Mouse (Mus musculus) CH12.LX (cell line): ENCODE results near the gene Golga4. TPM values are rescaled to one million over a fixed set of nuclear protein-coding genes. Genes with fewer than 3 reads are reported as not detected.

Experiments
- DNase-seq: peaks from one replicate; pipeline ENCODE4 v3.0.0-alpha.2; 2013; ENCODE audit errors: extremely low read depth
- H3K27ac ChIP-seq: 2 replicates; pipeline ENCODE4 v1.5.1; 2012; ENCODE audit warnings: low read depth, mild to moderate bottlenecking, control low read depth, moderate library complexity; ENCODE audit not compliant: insufficient read depth
- H3K27me3 ChIP-seq: replicated peaks from 2 replicates; pipeline ENCODE3; 2012; ENCODE audit warnings: inconsistent platforms
- H3K36me3 ChIP-seq, 2 experiments: replicated peaks in 1 of 2; 2 replicates each; pipeline versions ENCODE3 to v1.6.1; 2012; ENCODE audit warnings: inconsistent platforms in 1 of 2, low read length in 1 of 2, mild to moderate bottlenecking in 1 of 2, mixed read lengths in 1 of 2, moderate library complexity in 1 of 2; ENCODE audit not compliant: control insufficient read depth in 1 of 2, insufficient read depth in 1 of 2
- H3K4me1 ChIP-seq, 2 experiments: 2 replicates each; pipeline ENCODE4 v1.6.1; 2012; ENCODE audit warnings: inconsistent platforms in 1 of 2, moderate library complexity in 1 of 2; ENCODE audit not compliant: insufficient read depth in 2 of 2, control insufficient read depth in 1 of 2
- H3K4me2 ChIP-seq: 2 replicates; pipeline ENCODE4 v1.6.1; 2012; ENCODE audit warnings: low read depth, mild to moderate bottlenecking, control low read depth; ENCODE audit not compliant: poor library complexity, insufficient read depth, severe bottlenecking
- H3K4me3 ChIP-seq, 3 experiments: fragments of 150-350 bp in 1 of 3; sonication (generic) in 1 of 3; replicated peaks in 1 of 3; 2 replicates each; pipeline versions ENCODE3 to v1.5.1; 2011 to 2012; ENCODE audit warnings: low read depth in 2 of 3, low read length in 2 of 3, mild to moderate bottlenecking in 2 of 3, moderate library complexity in 2 of 3, control low read depth in 1 of 3, improper control_type of control experiment in 1 of 3, inconsistent platforms in 1 of 3, mixed read lengths in 1 of 3; ENCODE audit not compliant: poor library complexity in 1 of 3
- H3K79me2 ChIP-seq: replicated peaks from 2 replicates; pipeline ENCODE4 v1.6.1; 2012; ENCODE audit warnings: mild to moderate bottlenecking, moderate library complexity; ENCODE audit not compliant: control insufficient read depth, poor library complexity, insufficient read depth, severe bottlenecking; ENCODE audit errors: extremely low read depth
- H3K9ac ChIP-seq: 2 replicates; pipeline ENCODE4 v1.6.1; 2012; ENCODE audit warnings: low read depth, mild to moderate bottlenecking, control low read depth, moderate library complexity; ENCODE audit not compliant: insufficient read depth
- H3K9me3 ChIP-seq: replicated peaks from 2 replicates; pipeline ENCODE3; 2012; ENCODE audit warnings: low read length, inconsistent platforms, mixed read lengths
- CHD1 ChIP-seq: IDR thresholded peaks from 2 replicates; pipeline ENCODE4 v1.6.1; 2012; ENCODE audit warnings: low read depth, low read length, improper control_type of control experiment, inconsistent platforms
- CHD2 ChIP-seq: IDR thresholded peaks from 2 replicates; pipeline ENCODE4 v1.6.1; 2011; ENCODE audit warnings: low read length, improper control_type of control experiment
- E2F4 ChIP-seq: IDR thresholded peaks from 2 replicates; pipeline ENCODE4 v1.6.1; 2011; ENCODE audit warnings: low read depth, low read length, improper control_type of control experiment; ENCODE audit not compliant: insufficient replicate concordance
- ELF1 ChIP-seq: IDR thresholded peaks from 2 replicates; pipeline ENCODE4 v1.6.1; 2014; ENCODE audit warnings: low read depth, mild to moderate bottlenecking, inconsistent platforms, low read length, improper control_type of control experiment
- EP300 ChIP-seq: IDR thresholded peaks from 2 replicates; pipeline ENCODE4 v1.6.1; 2011; ENCODE audit warnings: low read length, improper control_type of control experiment
- ETS1 ChIP-seq: conservative IDR thresholded peaks from 2 replicates; pipeline ENCODE4 v1.6.1; 2012; ENCODE audit warnings: low read depth, mild to moderate bottlenecking, inconsistent platforms, low read length, improper control_type of control experiment, moderate library complexity
- GABPA ChIP-seq: IDR thresholded peaks from 2 replicates; pipeline ENCODE4 v1.6.1; 2012; ENCODE audit warnings: low read depth, low read length, improper control_type of control experiment, inconsistent platforms; ENCODE audit not compliant: insufficient replicate concordance
- JUND ChIP-seq: conservative IDR thresholded peaks from 2 replicates; pipeline ENCODE4 v1.6.1; 2011; ENCODE audit warnings: low read depth, low read length, improper control_type of control experiment
- KAT2A ChIP-seq: IDR thresholded peaks from 2 replicates; pipeline ENCODE4 v1.6.1; 2012; ENCODE audit warnings: low read length, improper control_type of control experiment, inconsistent platforms; ENCODE audit not compliant: insufficient replicate concordance
- MAFK ChIP-seq: IDR thresholded peaks from 2 replicates; pipeline ENCODE4 v1.6.1; 2011; ENCODE audit warnings: low read length, improper control_type of control experiment; ENCODE audit not compliant: insufficient replicate concordance
- MEF2A ChIP-seq: IDR thresholded peaks from 2 replicates; pipeline ENCODE4 v1.6.1; 2014; ENCODE audit warnings: low read depth, mild to moderate bottlenecking, inconsistent platforms, low read length, improper control_type of control experiment, borderline replicate concordance
- MXI1 ChIP-seq: IDR thresholded peaks from 2 replicates; pipeline ENCODE4 v1.6.1; 2011; ENCODE audit warnings: mild to moderate bottlenecking, low read depth, low read length, improper control_type of control experiment
- MYC ChIP-seq: IDR thresholded peaks from 2 replicates; pipeline ENCODE4 v1.6.1; 2011; ENCODE audit warnings: low read depth, mild to moderate bottlenecking, improper control_type of control experiment, low read length
- NELFE ChIP-seq: IDR thresholded peaks from 2 replicates; pipeline ENCODE4 v1.6.1; 2011; ENCODE audit warnings: low read depth, low read length, improper control_type of control experiment
- PAX5 ChIP-seq: IDR thresholded peaks from 2 replicates; pipeline ENCODE4 v1.6.1; 2012; ENCODE audit warnings: low read length, inconsistent platforms, mixed read lengths
- POLR2AphosphoS2 ChIP-seq: IDR thresholded peaks from 2 replicates; pipeline ENCODE4 v1.6.1; 2011; ENCODE audit warnings: low read depth, low read length, improper control_type of control experiment
- RAD21 ChIP-seq: IDR thresholded peaks from 2 replicates; pipeline ENCODE4 v1.6.1; 2011; ENCODE audit warnings: low read depth, mild to moderate bottlenecking, low read length, improper control_type of control experiment, moderate library complexity
- RCOR1 ChIP-seq: conservative IDR thresholded peaks from 2 replicates; pipeline ENCODE4 v1.6.1; 2012; ENCODE audit warnings: low read depth, mild to moderate bottlenecking, inconsistent platforms, low read length, improper control_type of control experiment
- TBP ChIP-seq: conservative IDR thresholded peaks from 2 replicates; pipeline ENCODE4 v1.6.1; 2011; ENCODE audit warnings: low read depth, low read length, improper control_type of control experiment
- USF1 ChIP-seq: IDR thresholded peaks from 2 replicates; pipeline ENCODE4 v1.6.1; 2014; ENCODE audit warnings: low read depth, mild to moderate bottlenecking, inconsistent platforms, low read length, improper control_type of control experiment
- USF2 ChIP-seq: conservative IDR thresholded peaks from 2 replicates; pipeline ENCODE4 v1.6.1; 2011; ENCODE audit warnings: low read depth, low read length, improper control_type of control experiment
- ZC3H11A ChIP-seq: IDR thresholded peaks from 2 replicates; pipeline ENCODE4 v1.6.1; 2012; ENCODE audit warnings: low read depth, mild to moderate bottlenecking, inconsistent platforms, low read length, improper control_type of control experiment
- ZNF384 ChIP-seq: IDR thresholded peaks from 2 replicates; pipeline ENCODE4 v1.6.1; 2012; ENCODE audit warnings: low read depth, low read length, improper control_type of control experiment, inconsistent platforms
- dilution Hi-C: fragments of 300-500 bp; cut with MboI; formaldehyde crosslinking; loops from 2 replicates; pipeline ENCODE4 v1.14.3; 2020; ENCODE audit warnings: low sequenced_read_pairs; ENCODE audit not compliant: extremely low pct_unique_long_range_greater_than_20kb, extremely low pct_ligation_motif_present
- in situ Hi-C: fragments of 300-500 bp; cut with MboI; formaldehyde crosslinking; loops from 3 replicates; pipeline ENCODE4 v1.14.3; 2019; ENCODE audit warnings: low sequenced_read_pairs, low pct_ligation_motif_present, low pct_unique_long_range_greater_than_20kb, mixed read lengths
- polyA plus RNA-seq: library from polyadenylated mRNA; unstranded; fragments of >175 nt; gene quantifications from 2 replicates; pipeline ENCODE4 v1.2.1, GENCODE M21; 2012; ENCODE audit warnings: low read depth; ENCODE audit not compliant: insufficient read length
- total RNA-seq, 2 experiments: library from RNA; depleted of rRNA; stranded (reverse); fragments of 300-350 nt in 1 of 2; fragments of >200 nt in 1 of 2; gene quantifications; 2 replicates each; pipeline ENCODE4 v1.2.3; 2012 to 2014

Gene Golga4
- total and polyA plus RNA-seq, 3 experiments = 23.7 to 37.2 (median 33.1) TPM

DNA sequence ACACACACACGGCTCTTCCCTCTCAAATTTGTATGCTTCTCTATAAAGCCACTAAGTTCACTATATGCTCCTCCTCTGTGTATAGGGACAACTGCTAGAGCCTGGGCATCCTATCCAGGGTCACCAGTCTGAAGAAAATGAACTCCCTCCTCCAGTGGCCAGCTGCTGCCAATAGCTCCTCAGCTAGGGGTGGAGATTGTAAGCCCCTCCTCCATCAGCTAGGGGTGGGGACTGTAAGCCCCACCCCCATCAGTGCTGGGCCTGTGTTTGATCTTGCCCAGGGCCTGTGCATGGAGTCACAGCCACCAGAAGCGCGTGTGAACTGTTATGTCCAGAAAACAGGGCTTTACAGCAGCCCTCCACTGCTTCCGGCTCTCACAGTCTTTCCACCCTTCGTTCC lies 96.5 kb downstream of the Golga4 start:
- dilution Hi-C loops = no loop called here
- in situ Hi-C loops = no loop called here
- TF ChIP-seq ETS1 = no peak
- TF ChIP-seq RCOR1 = no peak
- no peak for TF ChIP-seq MXI1
- TF ChIP-seq MYC = no peak
- no peak for TF ChIP-seq ZC3H11A
- no peak for TF ChIP-seq TBP
- no peak for TF ChIP-seq POLR2AphosphoS2
- TF ChIP-seq ELF1 = no peak
- no peak for TF ChIP-seq GABPA
- TF ChIP-seq EP300 = no peak
- TF ChIP-seq KAT2A = no peak
- TF ChIP-seq PAX5 = no peak
- TF ChIP-seq CHD1 = no peak
- no peak for TF ChIP-seq E2F4
- TF ChIP-seq CHD2 = no peak
- TF ChIP-seq JUND = no peak
- no peak for TF ChIP-seq MEF2A
- no peak for TF ChIP-seq USF1

DNA sequence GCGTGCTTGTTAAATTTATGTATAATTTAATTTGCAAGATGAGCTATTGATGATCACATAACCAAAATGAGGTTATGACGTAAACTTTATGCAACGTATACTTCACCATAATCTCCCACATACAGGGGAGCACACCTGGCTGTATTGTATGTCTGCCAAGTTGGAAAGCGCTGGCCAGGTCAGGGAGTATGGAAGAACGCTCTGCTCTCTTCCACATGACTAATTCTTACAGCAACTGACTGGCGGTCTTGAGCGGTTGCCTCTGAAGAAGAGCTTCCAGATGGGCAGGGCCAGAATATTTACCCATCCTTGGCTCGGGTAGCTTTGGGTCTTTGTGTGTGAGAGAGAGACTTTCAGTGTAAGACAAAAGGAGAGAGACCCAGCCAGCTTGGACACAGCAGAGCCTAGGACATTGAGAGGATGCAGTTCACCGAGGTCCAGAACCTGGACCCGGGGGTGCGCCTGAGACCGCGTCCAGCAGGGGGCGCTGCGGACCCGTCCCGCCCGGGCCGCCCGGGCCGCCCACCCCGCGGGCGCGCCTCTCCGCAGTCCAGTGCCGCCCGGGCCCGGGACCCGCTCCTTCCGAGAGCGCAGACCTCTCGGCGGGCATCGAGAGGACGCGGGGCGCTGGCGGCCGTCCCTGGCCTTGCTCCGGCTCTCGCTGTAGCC lies 100.2 kb downstream of the Golga4 start, which contains the start of gene Itga9:
TSS of gene Itga9 (plus strand) at position 543 of the 669 bp plus-strand sequence.
- in situ Hi-C loops = no loop called here
- peaks cover 8% of the 10 kb centered on the region for H3K27me3 ChIP-seq
- no peak within 1 kb of the TSS for H3K27ac ChIP-seq
- DNase-seq = no peak
- no peaks in the 10 kb centered on the region for H3K9me3 ChIP-seq
- H3K79me2 ChIP-seq = no peaks in the 10 kb centered on the region; the same call in 1 of the 2 replicates
- peaks cover 0 to 2% of the 10 kb centered on the region in 2 experiments; a peak in 2 of 4 replicates for H3K4me1 ChIP-seq
- H3K4me2 ChIP-seq = no peak within 1 kb of the TSS
- H3K4me3 ChIP-seq = no peak within 1 kb of the TSS
- H3K36me3 ChIP-seq = no peaks in the 10 kb centered on the region
- dilution Hi-C loops = no loop called here
- no peak for TF ChIP-seq ZNF384
- no peak for TF ChIP-seq CHD1
- TF ChIP-seq NELFE = no peak
- no peak for TF ChIP-seq MEF2A
- no peak for TF ChIP-seq RAD21
- no peak for TF ChIP-seq E2F4
- no peak for TF ChIP-seq ETS1
- no peak for TF ChIP-seq MAFK
- no peak for TF ChIP-seq USF2
- H3K9ac ChIP-seq = no peak within 1 kb of the TSS

More for the DNA sequence above, 96.5 kb downstream of the Golga4 start:
- H3K4me1 ChIP-seq = no peaks in the 10 kb centered on the region
- H3K4me3 ChIP-seq = no peak overlapping the region
- no peaks in the 10 kb centered on the region for H3K36me3 ChIP-seq
- no peak for DNase-seq
- H3K27me3 ChIP-seq = peaks cover 2% of the 10 kb centered on the region
- H3K4me2 ChIP-seq = no peak overlapping the region
- no peaks in the 10 kb centered on the region for H3K79me2 ChIP-seq
- H3K9ac ChIP-seq = no peak overlapping the region
- H3K27ac ChIP-seq = no peak overlapping the region
- H3K9me3 ChIP-seq = no peaks in the 10 kb centered on the region
